Mouse (Mus musculus) ES-E14 (cell line): ENCODE measurements around the gene Fars2. TPM values are rescaled to one million over a fixed set of nuclear protein-coding genes. Genes with fewer than 3 reads are reported as not detected.

Experiments
- DNase-seq: peaks from one replicate; pipeline ENCODE4 v3.0.0-alpha.2; 2013; ENCODE audit warnings: low read depth, low spot score
- H3K27ac ChIP-seq: 2 replicates; pipeline ENCODE4 v1.5.1; 2012; ENCODE audit warnings: low read depth, mild to moderate bottlenecking, low read length, moderate library complexity, mixed read lengths; ENCODE audit not compliant: poor library complexity, insufficient read depth, severe bottlenecking
- H3K36me3 ChIP-seq: 2 replicates; pipeline ENCODE4 v1.6.1; 2012; ENCODE audit warnings: mild to moderate bottlenecking, low read length, moderate library complexity, mixed read lengths; ENCODE audit not compliant: control insufficient read depth, poor library complexity, insufficient read depth, severe bottlenecking
- H3K4me1 ChIP-seq, 2 experiments: fragments of 150-350 bp in 1 of 2; sonication (generic) in 1 of 2; 2 replicates each; pipeline ENCODE4 v1.6.1; 2012; ENCODE audit warnings: low read length in 2 of 2, mild to moderate bottlenecking in 1 of 2, mixed read lengths in 1 of 2; ENCODE audit not compliant: control insufficient read depth in 2 of 2, insufficient read depth in 2 of 2, poor library complexity in 1 of 2
- H3K4me3 ChIP-seq, 2 experiments: fragments of 150-350 bp in 1 of 2; sonication (generic) in 1 of 2; 2 replicates each; pipeline ENCODE4 v1.5.1; 2012; ENCODE audit warnings: low read length in 2 of 2, low read depth in 1 of 2, mild to moderate bottlenecking in 1 of 2, mixed read lengths in 1 of 2; ENCODE audit not compliant: insufficient read depth in 1 of 2, poor library complexity in 1 of 2, severe bottlenecking in 1 of 2
- H3K9ac ChIP-seq: 2 replicates; pipeline ENCODE4 v1.6.1; 2012; ENCODE audit warnings: low read depth, mild to moderate bottlenecking, low read length, mixed read lengths; ENCODE audit not compliant: poor library complexity, insufficient read depth, severe bottlenecking
- H3K9me3 ChIP-seq: fragments of 150-350 bp; sonication (generic); 2 replicates; pipeline ENCODE4 v1.6.1; 2012; ENCODE audit warnings: low read depth, mild to moderate bottlenecking, low read length; ENCODE audit not compliant: control insufficient read depth, insufficient read depth
- CHD2 ChIP-seq: IDR thresholded peaks from 2 replicates; pipeline ENCODE4 v1.6.1; 2014; ENCODE audit warnings: mild to moderate bottlenecking, low read depth, low read length, inconsistent platforms
- HCFC1 ChIP-seq: IDR thresholded peaks from 2 replicates; pipeline ENCODE4 v1.6.1; 2012; ENCODE audit warnings: low read length, inconsistent platforms, borderline replicate concordance; ENCODE audit not compliant: insufficient read depth
- MAFK ChIP-seq: IDR thresholded peaks from 2 replicates; pipeline ENCODE4 v1.6.1; 2014; ENCODE audit warnings: mild to moderate bottlenecking, low read depth, low read length, inconsistent platforms; ENCODE audit not compliant: insufficient read depth
- ZC3H11A ChIP-seq: IDR thresholded peaks from 2 replicates; pipeline ENCODE4 v1.6.1; 2012; ENCODE audit warnings: low read depth, mild to moderate bottlenecking, inconsistent platforms, low read length, borderline replicate concordance
- ZNF384 ChIP-seq: IDR thresholded peaks from 2 replicates; pipeline ENCODE4 v1.6.1; 2012; ENCODE audit warnings: low read depth, low read length, inconsistent platforms
- in situ Hi-C, 2 experiments: fragments of 600-800 bp; cut with MboI; formaldehyde crosslinking; loops; one replicate each; pipeline ENCODE4 v1.15.1; 2025; ENCODE audit warnings: low sequenced_read_pairs in 2 of 2, inconsistent platforms in 1 of 2; ENCODE audit not compliant: unreplicated experiment in 2 of 2
- total RNA-seq: library from RNA; depleted of rRNA; stranded (reverse); fragments of 300-350 nt; gene quantifications from 2 replicates; pipeline ENCODE4 v1.2.3, GENCODE M21; 2012

Gene Fars2
- total RNA-seq, 1 experiment = 22.0 TPM

- H3K4me3 ChIP-seq = no peak overlapping the region
- H3K36me3 ChIP-seq = no peaks in the 10 kb centered on the region
- no peak overlapping the region for H3K27ac ChIP-seq
- H3K9me3 ChIP-seq = no peaks in the 10 kb centered on the region
- H3K4me1 ChIP-seq = no peaks in the 10 kb centered on the region
- TF ChIP-seq ZNF384 (no peak), ZC3H11A (no peak), HCFC1 (no peak), CHD2 (no peak), MAFK (no peak)
- no peak overlapping the region for H3K9ac ChIP-seq
- in situ Hi-C loops = no loop called here
- no peak for DNase-seq
Measured at GRCm38 (mm10) chr13:36505730-36506129, 388.5 kb downstream of the Fars2 start.

- Histone ChIP-seq H3K9me3 (no peaks in the 10 kb centered on the region), H3K4me1 (no peaks in the 10 kb centered on the region), H3K36me3 (no peaks in the 10 kb centered on the region), H3K9ac (no peak overlapping the region), H3K4me3 (no peak overlapping the region), H3K27ac (no peak overlapping the region)
- no peak for DNase-seq
- no peak for TF ChIP-seq CHD2
- no peak for TF ChIP-seq MAFK
- in situ Hi-C loops = no loop called here
Measured at GRCm38 (mm10) chr13:36506315-36506714, 389.1 kb downstream of the Fars2 start.

DNA sequence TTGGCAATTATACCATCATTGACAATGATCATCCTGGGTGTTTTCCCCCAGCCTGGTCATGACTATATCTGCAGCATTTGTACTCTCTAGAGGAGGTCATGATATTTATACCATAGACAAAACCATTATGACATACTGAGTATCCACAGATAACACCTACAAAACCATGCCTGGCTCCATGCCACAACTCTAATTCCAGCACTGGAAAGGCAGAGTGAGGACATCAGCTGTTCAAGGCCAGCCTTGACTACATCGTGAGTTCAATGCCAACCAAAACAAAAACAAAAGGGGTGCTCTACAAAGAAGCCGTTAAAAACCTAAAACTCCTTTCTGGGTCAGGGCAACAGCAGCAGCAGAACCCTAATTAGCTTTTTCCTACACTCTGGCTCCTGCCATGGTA is 392.9 kb downstream of the Fars2 start:
- H3K4me3 ChIP-seq = no peak overlapping the region
- in situ Hi-C loops = no loop called here
- DNase-seq = no peak

GRCm38 (mm10) chr13:36513126-36513525 is 395.9 kb downstream of the Fars2 start:
- Histone ChIP-seq H3K4me3 (no peak overlapping the region), H3K27ac (no peak overlapping the region), H3K36me3 (no peaks in the 10 kb centered on the region), H3K9ac (no peak overlapping the region), H3K9me3 (no peaks in the 10 kb centered on the region), H3K4me1 (peaks cover 0 to 2% of the 10 kb centered on the region in 2 experiments; a peak in 1 of 4 replicates)
- TF ChIP-seq CHD2 (no peak), MAFK (no peak), HCFC1 (no peak), ZC3H11A (no peak), ZNF384 (no peak)
- no peak for DNase-seq
- in situ Hi-C loops = no loop called here

More for the DNA sequence above, 392.9 kb downstream of the Fars2 start:
- no peak overlapping the region for H3K9ac ChIP-seq
- H3K4me1 ChIP-seq = peaks cover 0 to 2% of the 10 kb centered on the region in 2 experiments; a peak in 1 of 4 replicates
- no peak for TF ChIP-seq ZNF384
- TF ChIP-seq HCFC1 = no peak
- TF ChIP-seq ZC3H11A = no peak
- no peak for TF ChIP-seq CHD2
- no peak for TF ChIP-seq MAFK
- H3K27ac ChIP-seq = no peak overlapping the region
- no peaks in the 10 kb centered on the region for H3K36me3 ChIP-seq
- no peaks in the 10 kb centered on the region for H3K9me3 ChIP-seq

GRCm38 (mm10) chr13:36518144-36518571 is 400.9 kb downstream of the Fars2 start:
- Histone ChIP-seq H3K4me1 (peaks cover 0 to 2% of the 10 kb centered on the region in 2 experiments; a peak in 1 of 4 replicates), H3K4me3 (no peak overlapping the region), H3K27ac (no peak overlapping the region), H3K9ac (no peak overlapping the region), H3K9me3 (no peaks in the 10 kb centered on the region), H3K36me3 (no peaks in the 10 kb centered on the region)
- in situ Hi-C loops = no loop called here
- DNase-seq = no peak
- TF ChIP-seq MAFK (peak; percentile 54), ZC3H11A (no peak), HCFC1 (no peak), CHD2 (no peak)
